Mouse (Mus musculus): ENCODE results near the gene Sema3c. TPM values are rescaled to one million over a fixed set of nuclear protein-coding genes. Genes with fewer than 3 reads are reported as not detected.

Sema3c gene
- total RNA-seq (2023) = 1.6 TPM

GRCm38 (mm10) chr5:17573694-17574380, at the start of gene Sema3c:
Gene Sema3c (plus strand): TSS chr5:17574281.

Other genes with a start within 250 kb of the Sema3c start
- not detected for gene Speer4f2, start 201.1 kb upstream of the Sema3c start, total RNA-seq (2023)
- gene Speer4f1, start 98.2 kb upstream of the Sema3c start, total RNA-seq (2023) = not detected